Mouse (Mus musculus) left cerebral cortex, postnatal 4 days (tissue): ENCODE data around the gene Fscn1. TPM values are rescaled to one million over a fixed set of nuclear protein-coding genes. Genes with fewer than 3 reads are reported as not detected.

Experiments
- total RNA-seq, 2 experiments: library from RNA; stranded (reverse); gene quantifications; 2 replicates each; pipeline ENCODE4 v1.2.3; 2021

Gene Fscn1
- total RNA-seq, 2 experiments from 2014 or later: 530 to 553 TPM

Other genes starting within 250 kb of the Fscn1 start
- 100 to 1,000 TPM; 232 to 250 TPM for gene Tnrc18, start 142.7 kb upstream of the Fscn1 start, total RNA-seq
- gene Fbxl18, start 64.9 kb upstream of the Fscn1 start, total RNA-seq: 10 to 100 TPM; 34.6 to 35.8 TPM
- 1,000 to 10,000 TPM; 5,289 to 5,459 TPM for gene Actb, start 53.6 kb upstream of the Fscn1 start, total RNA-seq
- 10 to 100 TPM; 41.9 to 42.5 TPM for gene Rnf216, start 152.7 kb downstream of the Fscn1 start, total RNA-seq
- gene Olfr718-ps1, start 187.2 kb downstream of the Fscn1 start, total RNA-seq: under 1 TPM; 0.06 to 0.18 TPM
- 10 to 100 TPM; 19.6 to 25.5 TPM for gene Rbak, start 220.4 kb downstream of the Fscn1 start, total RNA-seq
- under 1 TPM in 1 of 2 experiments, not detected in 1; 0.18 TPM for gene Spdye4b, start 220.7 kb downstream of the Fscn1 start, total RNA-seq